Mouse (Mus musculus) hindbrain, embryonic 14.5 days (tissue): Measurements from ENCODE around the gene Syt8. TPM values are rescaled to one million over a fixed set of nuclear protein-coding genes. Genes with fewer than 3 reads are reported as not detected.

Source experiments
- ATAC-seq: fragments of 200-750 bp; cut with Nextera tagmentation; 2 replicates; pipeline ENCODE4 v1.8.0; 2017; ENCODE audit warnings: moderate number of reproducible peaks, mild to moderate bottlenecking, moderate TSS enrichment, moderate library complexity; ENCODE audit not compliant: low FRiP score
- DNase-seq: peaks from one replicate; pipeline ENCODE4 v3.0.0-alpha.2; 2015; ENCODE audit warnings: low spot score
- H3K27ac ChIP-seq: fragments of 300-500 bp; sonication (generic); 2 replicates; pipeline ENCODE4 v1.5.1; 2014; ENCODE audit warnings: mild to moderate bottlenecking, moderate library complexity
- H3K27me3 ChIP-seq: fragments of 300-500 bp; sonication (generic); 2 replicates; pipeline ENCODE4 v1.6.1; 2014; ENCODE audit warnings: mild to moderate bottlenecking, low read length, mixed read lengths; ENCODE audit not compliant: control insufficient read depth, insufficient read depth
- H3K36me3 ChIP-seq: fragments of 300-500 bp; sonication (generic); replicated peaks from 2 replicates; pipeline ENCODE4 v1.6.1; 2014; ENCODE audit not compliant: control insufficient read depth, insufficient read depth
- H3K4me1 ChIP-seq: fragments of 300-500 bp; sonication (generic); replicated peaks from 2 replicates; pipeline ENCODE4 v1.6.1; 2014; ENCODE audit warnings: antibody characterized with exemption, low read length, mixed read lengths; ENCODE audit not compliant: control insufficient read depth, insufficient read depth
- H3K4me2 ChIP-seq: fragments of 300-500 bp; sonication (generic); replicated peaks from 2 replicates; pipeline ENCODE4 v1.6.1; 2014; ENCODE audit warnings: mild to moderate bottlenecking, moderate library complexity
- H3K4me3 ChIP-seq: fragments of 300-500 bp; sonication (generic); replicated peaks from 2 replicates; pipeline ENCODE4 v1.5.1; 2014; ENCODE audit warnings: mild to moderate bottlenecking, low read length
- H3K9ac ChIP-seq: fragments of 300-500 bp; sonication (generic); 2 replicates; pipeline ENCODE4 v1.6.1; 2014
- H3K9me3 ChIP-seq: fragments of 300-500 bp; sonication (generic); 2 replicates; pipeline ENCODE4 v1.6.1; 2016; ENCODE audit warnings: low read length; ENCODE audit not compliant: control insufficient read depth
- WGBS: fragments of 180-500 bp; shearing (Covaris S2); extraction: QIAGEN DNeasy Blood & Tissue Kit; methylation state at CpG from one replicate; pipeline ENCODE4 v1.1.7; 2014; 5-methylcytosine and 5-hydroxymethylcytosine counted together
- polyA plus RNA-seq: library from polyadenylated mRNA; unstranded; fragments of >200 nt; fragmentation: Nextera tagmentation; extraction: Ambion mirVana; gene quantifications from 2 replicates; pipeline ENCODE4 v1.2.1, GENCODE M21; 2014

The Syt8 gene
- polyA plus RNA-seq, 1 experiment from 2014 or later: not detected

DNA sequence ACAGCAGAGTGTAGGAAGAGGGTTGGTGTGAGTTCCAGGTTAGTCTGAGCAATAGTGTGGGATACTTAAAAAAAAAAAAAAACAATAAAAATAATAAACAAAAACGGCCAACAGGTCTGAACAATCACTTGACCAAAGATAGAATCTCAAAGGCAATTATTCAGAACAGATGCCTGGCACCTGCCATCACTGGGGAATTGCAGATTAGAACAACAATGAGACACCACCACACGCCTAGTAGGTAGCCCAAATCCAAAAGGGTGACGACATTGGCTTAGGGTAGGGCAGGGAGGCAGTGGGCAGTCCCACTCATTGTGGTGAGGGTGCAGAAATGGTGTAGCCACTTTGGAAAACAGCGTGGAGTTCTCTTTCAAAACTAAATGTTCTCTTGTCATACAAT lies 43.0 kb upstream of the Syt8 start:
- no peaks in the 10 kb centered on the region for H3K9me3 ChIP-seq
- no peak overlapping the region for H3K9ac ChIP-seq
- no peaks in the 10 kb centered on the region for H3K27me3 ChIP-seq
- no peak overlapping the region for H3K4me2 ChIP-seq
- peaks cover 7% of the 10 kb centered on the region for H3K4me1 ChIP-seq
- H3K4me3 ChIP-seq: no peak overlapping the region
- no peak for ATAC-seq
- no peak overlapping the region for H3K27ac ChIP-seq
- DNase-seq: no peak
- 60% methylated on average over 4 of the region's 4 CpGs for WGBS
- H3K36me3 ChIP-seq: no peaks in the 10 kb centered on the region

DNA sequence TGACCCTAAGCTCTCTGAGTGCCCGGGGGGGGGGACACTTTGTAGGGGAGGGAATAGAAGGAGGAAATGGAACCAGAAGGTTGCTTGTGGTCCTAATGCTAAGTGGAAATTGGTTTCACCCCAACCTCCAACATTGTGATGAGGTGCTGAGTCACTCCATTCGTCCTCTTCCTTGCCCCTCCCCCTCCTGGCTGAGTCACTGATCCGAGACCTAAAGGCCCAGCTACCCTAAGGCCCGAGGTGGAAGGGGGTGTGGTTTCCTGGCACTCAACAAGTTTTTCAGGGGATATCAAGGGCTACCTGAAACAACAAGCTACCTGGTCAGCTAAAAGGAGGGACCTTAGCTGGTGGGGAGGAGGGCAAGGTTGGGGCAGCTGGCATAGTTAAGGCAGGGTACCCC lies 41.5 kb upstream of the Syt8 start:
- Histone ChIP-seq H3K4me3 (no peak overlapping the region), H3K4me1 (no peaks in the 10 kb centered on the region), H3K9ac (no peak overlapping the region), H3K9me3 (no peaks in the 10 kb centered on the region), H3K36me3 (no peaks in the 10 kb centered on the region), H3K27me3 (no peaks in the 10 kb centered on the region), H3K4me2 (no peak overlapping the region), H3K27ac (no peak overlapping the region)
- DNase-seq (no peak), ATAC-seq (no peak)
- WGBS: 26% methylated on average over 4 of the region's 4 CpGs

DNA sequence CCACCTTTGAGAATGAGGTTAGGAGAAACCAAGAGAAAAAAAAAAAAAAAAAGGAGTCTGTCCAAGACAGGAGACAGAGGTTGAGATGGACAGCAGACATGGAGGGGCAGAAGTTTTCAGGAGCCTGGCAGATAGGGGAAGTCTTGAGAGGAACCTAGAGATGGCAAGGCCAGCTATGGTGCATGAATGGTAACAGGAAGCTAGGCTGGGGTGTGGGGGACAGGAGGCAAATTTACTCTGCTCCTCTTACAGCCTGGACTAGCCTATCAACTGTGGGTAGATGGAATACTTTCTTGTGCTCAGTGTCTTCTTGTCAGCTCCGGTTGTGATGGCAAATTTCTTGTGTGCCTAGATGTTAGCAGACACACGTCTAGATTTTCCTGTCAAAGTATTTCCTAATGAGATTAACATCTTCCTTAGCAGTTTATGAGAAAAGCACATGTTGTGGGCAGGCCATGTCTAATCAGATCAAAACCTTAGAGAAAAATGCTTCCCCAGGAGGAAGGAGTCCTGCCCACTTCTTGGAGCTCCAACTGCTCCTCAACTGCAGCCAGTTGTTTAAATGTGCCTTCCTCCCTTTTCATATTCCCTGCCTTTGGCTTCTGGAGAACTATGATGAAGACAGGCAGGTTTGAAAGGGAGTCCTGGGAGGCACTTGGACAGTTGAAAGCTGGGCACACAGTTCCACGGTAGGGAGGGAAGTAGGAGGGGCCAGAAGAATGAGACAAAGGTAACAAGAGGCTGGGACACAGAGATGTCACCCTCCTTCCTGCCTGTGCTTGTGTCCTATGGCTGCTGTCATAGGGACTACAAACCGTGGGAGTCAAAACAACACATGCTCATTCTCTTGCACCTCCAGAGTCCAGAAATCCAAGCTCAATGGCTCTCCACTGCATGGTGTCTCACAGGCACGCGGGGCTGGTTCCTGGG lies 40.1 kb upstream of the Syt8 start:
- no peaks in the 10 kb centered on the region for H3K9me3 ChIP-seq
- no peak for ATAC-seq

DNA sequence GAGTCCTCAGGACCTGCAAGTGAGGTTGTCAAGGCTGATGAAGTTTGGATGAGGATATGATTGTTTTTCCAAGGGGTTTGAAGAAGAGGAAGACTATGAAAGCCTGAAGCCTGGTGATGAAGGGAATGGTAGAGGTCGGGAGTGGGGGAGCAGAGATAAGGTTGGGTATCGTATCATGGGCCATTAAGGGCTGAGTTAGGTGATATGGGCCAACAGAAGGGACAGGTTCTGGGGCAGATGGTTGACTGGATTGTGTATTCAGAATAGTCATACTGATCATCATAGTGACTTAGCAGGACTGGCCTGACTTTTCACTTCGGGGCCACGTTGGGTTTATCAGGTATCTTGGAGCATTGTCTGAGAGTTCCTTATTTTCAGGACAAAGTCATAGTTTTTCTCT lies 39.2 kb upstream of the Syt8 start:
- Histone ChIP-seq H3K4me1 (no peaks in the 10 kb centered on the region), H3K36me3 (no peaks in the 10 kb centered on the region), H3K4me3 (no peak overlapping the region), H3K4me2 (no peak overlapping the region), H3K27me3 (no peaks in the 10 kb centered on the region), H3K9me3 (no peaks in the 10 kb centered on the region), H3K9ac (no peak overlapping the region), H3K27ac (no peak overlapping the region)
- WGBS: 88% methylated on average over 4 of the region's 4 CpGs
- DNase-seq (no peak), ATAC-seq (no peak)

More for the DNA sequence above, 40.1 kb upstream of the Syt8 start:
- DNase-seq: no peak
- H3K4me3 ChIP-seq: no peak overlapping the region
- no peak overlapping the region for H3K27ac ChIP-seq
- no peaks in the 10 kb centered on the region for H3K4me1 ChIP-seq
- no peaks in the 10 kb centered on the region for H3K27me3 ChIP-seq
- no peak overlapping the region for H3K4me2 ChIP-seq
- no peak overlapping the region for H3K9ac ChIP-seq
- no peaks in the 10 kb centered on the region for H3K36me3 ChIP-seq
- WGBS: 77% methylated on average over 6 of the region's 6 CpGs

DNA sequence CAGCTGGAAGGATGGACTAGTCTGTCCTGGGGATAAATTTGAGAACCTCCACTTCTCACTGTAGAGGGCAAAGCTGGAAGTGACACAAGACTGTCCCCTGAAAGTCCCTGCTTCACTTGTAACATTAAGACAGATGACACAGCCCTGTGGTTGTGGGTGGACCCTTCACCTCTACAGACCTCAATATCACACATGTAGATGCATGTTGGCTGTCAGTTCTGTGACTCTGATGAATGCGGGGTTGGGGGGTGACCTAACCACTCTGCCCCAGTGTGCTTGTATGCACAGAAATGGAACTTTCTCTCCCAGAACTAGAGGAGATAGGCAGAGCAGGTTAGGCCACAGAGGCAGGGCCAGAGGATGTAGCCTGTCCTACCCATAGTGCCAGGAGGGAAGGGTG lies 38.0 kb upstream of the Syt8 start:
- Histone ChIP-seq H3K27ac (no peak overlapping the region), H3K9ac (no peak overlapping the region), H3K4me3 (no peak overlapping the region), H3K9me3 (no peaks in the 10 kb centered on the region), H3K4me2 (no peak overlapping the region), H3K36me3 (no peaks in the 10 kb centered on the region), H3K4me1 (no peaks in the 10 kb centered on the region), H3K27me3 (no peaks in the 10 kb centered on the region)
- ATAC-seq: no peak
- DNase-seq: no peak
- 96% methylated on average over 1 of the region's 1 CpGs for WGBS

DNA sequence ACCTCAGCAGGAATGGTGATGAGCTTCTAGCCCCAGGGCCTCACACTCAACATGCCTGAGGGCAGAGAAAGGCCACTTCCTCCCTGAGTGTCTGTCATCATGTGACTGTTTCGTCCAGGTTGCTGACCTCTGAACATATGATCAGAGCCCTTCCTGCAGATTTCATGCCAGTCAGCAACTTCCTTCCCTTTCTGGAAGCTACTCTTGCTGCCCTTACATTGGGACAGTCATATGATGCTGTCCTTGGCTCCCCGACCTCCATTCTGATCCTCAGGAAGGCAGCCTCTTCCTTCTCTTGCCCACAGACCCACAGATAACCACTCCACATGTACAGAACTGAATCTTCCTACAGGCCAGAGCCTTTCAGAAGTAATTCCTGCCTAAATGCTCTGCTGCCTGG lies 36.6 kb upstream of the Syt8 start:
- Histone ChIP-seq H3K9me3 (no peaks in the 10 kb centered on the region), H3K9ac (no peak overlapping the region), H3K27me3 (no peaks in the 10 kb centered on the region), H3K4me3 (no peak overlapping the region), H3K4me2 (no peak overlapping the region), H3K27ac (no peak overlapping the region), H3K4me1 (no peaks in the 10 kb centered on the region), H3K36me3 (no peaks in the 10 kb centered on the region)
- 74% methylated on average over 2 of the region's 2 CpGs for WGBS
- ATAC-seq (no peak), DNase-seq (no peak)

DNA sequence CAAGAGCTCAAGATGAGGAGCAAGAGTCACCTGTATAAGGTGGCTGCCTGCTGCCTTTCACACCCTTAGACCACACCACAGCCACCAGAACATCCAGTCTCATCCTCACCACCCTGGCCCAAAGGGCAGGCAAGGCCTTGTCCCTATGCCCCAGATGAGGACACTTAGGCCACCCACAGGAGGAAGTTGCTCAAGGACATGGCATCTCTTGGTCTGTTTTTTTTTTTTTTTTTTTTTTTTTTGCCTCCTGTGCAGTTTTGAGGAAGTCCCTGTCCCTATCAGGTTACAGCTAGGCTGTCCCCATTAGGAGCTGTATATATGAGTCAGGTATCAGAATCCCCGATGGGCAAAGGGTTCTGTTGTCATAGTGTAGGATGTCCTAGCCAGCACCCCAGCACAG lies 35.4 kb upstream of the Syt8 start:
- ATAC-seq (no peak), DNase-seq (no peak)
- no peak overlapping the region for H3K4me3 ChIP-seq
- no peak overlapping the region for H3K4me2 ChIP-seq
- H3K27ac ChIP-seq: no peak overlapping the region
- no peaks in the 10 kb centered on the region for H3K36me3 ChIP-seq
- no peaks in the 10 kb centered on the region for H3K4me1 ChIP-seq
- H3K9ac ChIP-seq: no peak overlapping the region
- WGBS: 95% methylated on average over 1 of the region's 1 CpGs
- no peaks in the 10 kb centered on the region for H3K27me3 ChIP-seq
- H3K9me3 ChIP-seq: no peaks in the 10 kb centered on the region

DNA sequence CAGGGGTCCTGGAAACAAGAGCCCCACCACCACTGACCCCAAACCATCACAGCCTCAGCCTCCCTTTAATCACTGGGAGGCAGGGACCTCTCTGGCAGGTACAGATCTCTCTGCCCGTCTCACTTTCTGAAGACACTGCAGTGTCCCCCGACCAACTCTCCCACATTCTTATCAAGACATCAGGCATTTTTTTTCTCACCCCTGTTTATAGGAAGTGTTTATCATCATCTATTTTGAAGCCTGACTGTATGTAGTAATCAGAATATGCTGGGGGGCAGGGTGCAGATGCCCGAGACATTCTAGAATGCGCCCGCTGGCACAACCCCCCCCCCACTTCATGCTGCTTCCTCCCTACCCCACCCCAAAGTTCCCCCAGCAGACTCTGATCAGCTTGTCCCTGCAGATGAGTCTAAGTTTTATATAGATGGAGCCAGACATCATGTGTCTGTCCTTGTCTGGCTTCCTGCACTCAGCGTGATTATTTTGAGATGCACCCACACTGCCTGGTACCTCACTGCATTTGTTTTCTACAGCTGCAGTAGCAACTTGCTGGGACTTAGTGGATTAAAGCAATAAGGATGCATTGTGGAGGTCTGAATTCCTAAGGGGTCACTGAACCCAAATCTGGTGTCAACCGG lies 34.4 kb upstream of the Syt8 start:
- H3K9me3 ChIP-seq: no peaks in the 10 kb centered on the region
- ATAC-seq (no peak), DNase-seq (no peak)
- no peak overlapping the region for H3K27ac ChIP-seq
- WGBS: 78% methylated on average over 7 of the region's 7 CpGs
- H3K9ac ChIP-seq: no peak overlapping the region
- H3K4me3 ChIP-seq: no peak overlapping the region
- H3K4me2 ChIP-seq: no peak overlapping the region
- H3K27me3 ChIP-seq: no peaks in the 10 kb centered on the region
- H3K4me1 ChIP-seq: no peaks in the 10 kb centered on the region
- H3K36me3 ChIP-seq: no peaks in the 10 kb centered on the region

DNA sequence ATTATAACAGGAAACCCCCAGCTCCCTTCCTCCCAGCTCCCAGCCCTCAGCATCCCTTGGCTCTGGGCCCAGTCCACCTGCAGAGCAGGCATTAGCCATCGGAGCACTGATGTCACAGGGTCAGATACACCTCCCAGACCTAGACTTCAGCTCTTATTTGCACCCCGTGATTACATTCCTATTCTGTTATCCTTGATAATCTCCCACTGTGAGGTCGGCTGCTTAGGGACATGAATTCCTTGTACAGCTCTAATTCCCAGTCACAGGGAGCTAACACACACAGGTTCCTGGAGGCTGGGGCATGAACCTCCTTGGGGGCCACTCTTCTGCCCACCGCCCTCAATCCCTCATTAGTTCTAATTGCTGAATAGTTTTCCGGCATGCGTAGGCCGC lies 33.9 kb upstream of the Syt8 start:
- Histone ChIP-seq H3K4me2 (no peak overlapping the region), H3K9ac (no peak overlapping the region), H3K9me3 (no peaks in the 10 kb centered on the region), H3K27me3 (no peaks in the 10 kb centered on the region), H3K27ac (no peak overlapping the region), H3K36me3 (no peaks in the 10 kb centered on the region), H3K4me1 (no peaks in the 10 kb centered on the region), H3K4me3 (no peak overlapping the region)
- 56% methylated on average over 7 of the region's 7 CpGs for WGBS
- DNase-seq (no peak), ATAC-seq (no peak)
